Mouse (Mus musculus) cerebellum, adult 2 months (tissue): ENCODE data around the gene Rfx4.

Experiments used
- CTCF ChIP-seq: fragments of 200-500 bp; IDR thresholded peaks from 2 replicates; pipeline ENCODE4 v1.5.1; 2011; ENCODE audit warnings: low read depth, mild to moderate bottlenecking, control low read depth, low read length, moderate library complexity, borderline replicate concordance; ENCODE audit not compliant: insufficient read depth
- POLR2A ChIP-seq: fragments of 200-500 bp; IDR thresholded peaks from 2 replicates; pipeline ENCODE4 v1.6.1; 2011; ENCODE audit warnings: low read length, control low read depth, borderline replicate concordance; ENCODE audit not compliant: insufficient read depth

- TF ChIP-seq CTCF (no peak), POLR2A (no peak)
Observed at GRCm38 (mm10) chr10:84940356-84940755, 184.5 kb downstream of the Rfx4 start.
